Mouse (Mus musculus): ENCODE data around the gene Eef2kmt. TPM values are rescaled to one million over a fixed set of nuclear protein-coding genes. Genes with fewer than 3 reads are reported as not detected.
A peak's percentile ranks its signal among the peaks of the same experiment; 100 is the strongest.
"Not testable (repeated sequence)": the region's sequence is repeated elsewhere in the genome, so short reads cannot be mapped to it uniquely, and the experiment has no call there.

Eef2kmt gene
- total RNA-seq, 2 experiments from 2014 or later: 4.7 TPM

DNA sequence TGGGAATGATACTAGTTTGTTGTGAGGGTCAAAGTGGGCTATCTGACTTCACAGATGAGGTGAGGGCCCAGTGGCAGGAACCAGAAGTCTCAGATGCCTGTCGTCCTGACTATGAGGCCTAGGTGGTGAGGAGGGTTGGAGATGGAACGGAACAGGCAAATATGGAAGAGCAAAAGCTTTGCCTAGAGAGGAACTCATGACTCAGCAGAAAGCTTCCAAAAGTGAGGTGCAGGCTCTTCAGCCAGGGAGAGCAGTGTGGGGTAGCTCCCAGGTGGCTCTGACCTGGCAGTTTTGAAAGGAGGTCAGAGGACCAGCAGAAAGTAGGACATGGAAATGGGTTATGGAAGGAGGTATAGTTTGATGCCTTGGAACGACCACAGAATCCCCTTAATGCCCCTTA lies 4.9 kb downstream of the Eef2kmt start:
- H3K4me3 ChIP-seq: no peak overlapping the region
- TF ChIP-seq CTCF (conservative IDR thresholded peaks at IDR 0.05): no peak
- no peak for DNase-seq (ENCODE audit: low spot score in 2 of 2)
- no peak overlapping the region for H3K27ac ChIP-seq

DNA sequence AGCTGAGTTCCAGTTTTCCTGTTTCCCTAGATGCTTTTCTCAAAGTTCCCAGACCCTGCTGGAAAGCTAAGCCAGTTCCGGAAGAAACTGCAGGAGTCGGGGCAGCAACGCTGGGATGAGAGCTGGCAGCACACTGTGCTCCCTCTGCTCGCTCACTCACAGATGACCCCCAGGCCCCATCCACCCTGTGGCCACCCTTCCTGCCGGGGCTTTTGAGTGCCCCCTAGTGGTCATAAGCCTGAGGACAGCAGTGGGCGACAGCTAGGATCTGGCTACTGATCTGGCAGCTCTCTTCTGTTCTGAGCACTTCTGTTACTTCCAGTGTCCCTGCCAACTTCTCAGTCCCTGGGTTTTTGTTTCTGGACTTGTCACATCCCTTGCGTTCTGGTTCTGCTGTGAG lies 11.4 kb downstream of the Eef2kmt start:
- DNase-seq (ENCODE audit: low spot score in 2 of 2): peak in 1 of 2 experiments; percentile 66
- no peak overlapping the region for H3K27ac ChIP-seq
- no peak overlapping the region for H3K4me3 ChIP-seq
- TF ChIP-seq CTCF (conservative IDR thresholded peaks at IDR 0.05): peak; percentile 92

DNA sequence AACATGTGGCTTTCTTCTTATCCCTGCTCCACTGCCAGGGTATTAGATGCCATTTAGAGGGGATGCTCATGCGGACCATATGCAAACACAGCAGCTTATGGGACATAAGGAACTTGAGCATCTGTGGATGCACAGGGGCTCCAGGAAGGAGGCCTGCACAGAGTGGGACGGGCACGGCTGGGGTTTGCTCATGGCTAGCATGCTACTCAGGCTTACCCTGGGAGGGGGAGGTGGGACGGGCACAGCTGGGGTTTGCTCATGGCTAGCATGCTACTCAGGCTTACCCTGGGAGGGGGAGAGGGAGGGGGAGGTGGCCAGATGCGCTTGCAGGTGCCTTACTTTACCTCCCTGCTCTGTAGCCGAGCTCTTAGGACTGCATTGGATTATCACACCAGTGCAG lies 12.9 kb downstream of the Eef2kmt start:
- no peak for TF ChIP-seq CTCF (conservative IDR thresholded peaks at IDR 0.05)
- no peak overlapping the region for H3K4me3 ChIP-seq
- H3K27ac ChIP-seq: no peak overlapping the region
- no peak for DNase-seq (ENCODE audit: low spot score in 2 of 2)

- no peak for TF ChIP-seq CTCF (conservative IDR thresholded peaks at IDR 0.05)
- H3K4me3 ChIP-seq: no peak overlapping the region
- no peak for DNase-seq (ENCODE audit: low spot score in 2 of 2)
- H3K27ac ChIP-seq: no peak overlapping the region
These were observed 13.4 kb downstream of the Eef2kmt start for GRCm38 (mm10) chr16:5242355-5242754.

- Histone ChIP-seq H3K4me3 (peak within 1 kb of the TSS; percentile 92), H3K27ac (peak within 1 kb of the TSS; percentile 89)
- no peak for TF ChIP-seq CTCF (conservative IDR thresholded peaks at IDR 0.05)
- peak; percentile 95 to 97 for DNase-seq (ENCODE audit: low spot score in 2 of 2)
These were observed 22.1 kb downstream of the Eef2kmt start, which contains the start of gene Alg1 for GRCm38 (mm10) chr16:5233418-5234313. TSS of gene Alg1 (plus strand) at chr16:5233621.

GRCm38 (mm10) chr16:5232982-5233381 lies 22.8 kb downstream of the Eef2kmt start:
- Histone ChIP-seq H3K27ac (peak overlapping the region; percentile 76), H3K4me3 (peak overlapping the region; percentile 92)
- DNase-seq (ENCODE audit: low spot score in 2 of 2): no peak
- TF ChIP-seq CTCF (conservative IDR thresholded peaks at IDR 0.05): no peak

DNA sequence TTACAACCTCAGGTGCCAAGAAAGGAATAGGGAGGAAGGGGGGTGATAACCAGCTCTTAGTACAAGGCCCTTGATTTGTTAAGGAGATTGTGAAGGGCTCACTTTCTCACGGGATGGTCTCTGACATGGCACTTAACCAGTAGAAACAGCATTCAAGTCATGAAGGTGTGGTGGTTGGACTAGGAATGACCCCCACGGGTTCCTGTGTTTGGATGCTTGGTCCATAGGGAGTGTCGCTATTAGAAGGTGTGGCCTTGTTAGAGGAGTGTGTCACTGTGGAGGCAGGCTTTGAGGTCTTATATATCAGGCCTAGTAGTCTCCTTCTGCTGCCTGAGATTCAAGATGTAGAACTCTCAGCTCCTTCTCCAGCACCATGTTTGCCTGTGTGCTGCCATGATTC lies 27.7 kb downstream of the Eef2kmt start:
- not testable (repeated sequence) for DNase-seq (ENCODE audit: low spot score in 2 of 2); H3K27ac ChIP-seq; H3K4me3 ChIP-seq

GRCm38 (mm10) chr16:5227501-5227900 lies 28.3 kb downstream of the Eef2kmt start:
- not testable (repeated sequence) for H3K27ac ChIP-seq; DNase-seq (ENCODE audit: low spot score in 2 of 2); H3K4me3 ChIP-seq

DNA sequence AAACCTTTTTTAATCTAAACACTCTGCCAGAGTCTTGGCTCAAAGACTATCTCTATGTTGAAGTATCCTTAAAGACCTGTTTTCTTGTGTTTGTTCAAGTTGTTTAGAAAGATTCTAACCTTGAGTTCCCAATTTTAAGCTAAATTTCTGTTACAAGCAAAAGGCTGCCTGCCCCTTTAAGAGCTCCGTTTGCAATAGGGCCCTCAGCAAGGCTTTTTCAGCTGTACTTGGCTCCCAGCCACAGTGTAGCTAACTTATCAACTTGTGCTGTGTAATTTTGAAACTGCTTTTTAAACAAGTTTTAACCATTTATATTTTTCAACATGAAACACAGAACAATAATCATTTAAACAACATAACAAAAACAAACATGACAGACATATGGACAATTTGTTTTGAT lies 29.2 kb downstream of the Eef2kmt start:
- H3K27ac ChIP-seq; DNase-seq (ENCODE audit: low spot score in 2 of 2); H3K4me3 ChIP-seq: not testable (repeated sequence)

DNA sequence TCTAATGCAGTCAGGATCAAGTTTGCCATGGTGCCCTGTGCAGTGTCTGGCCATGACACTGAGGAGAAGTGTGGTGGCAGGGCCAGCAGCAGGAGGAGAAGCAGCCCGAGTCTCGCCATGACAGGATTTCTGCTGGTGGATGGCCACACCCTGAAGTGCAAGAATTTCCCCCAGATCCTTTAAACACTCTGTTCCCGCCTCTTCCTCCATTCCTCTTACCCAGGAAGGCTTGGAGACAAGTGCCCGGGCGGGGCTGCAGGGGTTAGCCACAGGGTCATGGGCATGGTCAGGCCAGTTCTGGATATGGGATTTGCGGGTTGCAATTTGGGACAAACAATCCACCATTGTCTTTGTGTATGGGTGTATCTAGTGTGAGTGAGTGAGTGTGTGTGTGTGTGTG lies 33.6 kb downstream of the Eef2kmt start, which contains the start of gene AU021092:
AU021092 (minus strand) TSS at position 160 of the 400 bp plus-strand sequence.
- peak within 1 kb of the TSS; percentile 1; the same call in 1 of the 2 replicates for H3K4me3 ChIP-seq
- TF ChIP-seq CTCF (conservative IDR thresholded peaks at IDR 0.05): no peak
- H3K27ac ChIP-seq: peak within 1 kb of the TSS; percentile 48; the same call in 1 of the 2 replicates
- DNase-seq (ENCODE audit: low spot score in 2 of 2): no peak

DNA sequence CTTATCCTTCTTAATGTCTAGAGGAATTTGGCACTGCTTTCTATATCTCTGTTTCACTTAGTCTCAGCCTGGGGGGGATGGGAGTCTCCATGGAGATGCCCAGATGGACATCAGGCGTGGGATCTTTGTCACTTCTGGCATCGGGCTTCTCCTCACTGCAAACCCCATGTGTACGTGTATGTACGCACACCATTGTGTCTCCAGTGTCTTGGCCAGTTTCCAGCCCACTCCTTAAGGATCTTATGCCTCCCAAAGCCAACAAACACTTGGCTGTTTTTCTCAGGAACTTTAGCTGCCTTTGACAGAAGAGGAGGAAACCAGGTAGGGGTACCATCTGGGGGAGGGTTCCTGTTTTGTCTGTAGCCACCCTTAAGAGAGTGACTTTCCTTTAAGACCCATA lies 34.4 kb downstream of the Eef2kmt start:
- H3K27ac ChIP-seq: peak overlapping the region; percentile 48; the same call in 1 of the 2 replicates
- no peak for TF ChIP-seq CTCF (conservative IDR thresholded peaks at IDR 0.05)
- peak overlapping the region; percentile 1; the same call in 1 of the 2 replicates for H3K4me3 ChIP-seq
- DNase-seq (ENCODE audit: low spot score in 2 of 2): no peak

DNA sequence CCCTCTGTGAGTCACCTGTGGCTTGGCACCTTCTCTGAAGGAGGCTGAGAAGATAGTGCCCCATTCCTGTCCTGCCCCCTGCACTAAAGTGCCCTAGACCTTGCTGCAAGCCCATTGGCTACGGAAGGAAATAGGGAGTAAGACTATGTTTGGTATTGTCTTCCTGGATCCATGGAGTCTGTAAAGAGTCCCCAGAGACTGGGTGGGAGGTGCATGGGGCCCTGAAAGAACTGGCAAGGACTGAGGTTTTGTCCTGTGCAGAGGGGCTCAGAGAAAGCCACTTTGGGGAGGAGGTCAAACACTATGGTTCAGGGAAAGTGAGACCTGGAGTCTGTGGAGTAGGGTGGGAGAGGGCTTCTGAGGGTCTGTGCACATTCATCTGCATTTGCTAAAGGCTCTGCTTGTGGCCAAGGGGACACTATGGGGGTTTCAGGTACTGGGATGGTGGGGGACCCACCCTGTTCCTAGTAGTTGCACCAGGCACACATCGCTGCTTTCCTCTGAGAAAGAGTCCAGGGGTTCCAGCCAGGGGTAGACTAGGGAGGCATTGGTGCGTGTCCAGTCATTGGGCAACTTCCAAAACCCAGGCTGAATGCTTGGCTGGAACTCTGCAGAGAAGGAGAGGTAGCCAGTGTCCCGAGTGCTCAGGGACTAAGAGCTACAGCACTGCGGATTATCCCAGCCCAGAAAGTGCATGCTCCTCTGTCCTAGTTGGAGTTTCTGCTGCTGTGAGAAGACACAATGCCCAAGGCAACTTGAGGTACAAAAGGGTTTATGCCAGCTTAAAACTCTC lies 38.2 kb downstream of the Eef2kmt start:
- TF ChIP-seq CTCF (conservative IDR thresholded peaks at IDR 0.05): no peak
- no peak overlapping the region for H3K27ac ChIP-seq
- no peak overlapping the region for H3K4me3 ChIP-seq
- DNase-seq (ENCODE audit: low spot score in 2 of 2): no peak

DNA sequence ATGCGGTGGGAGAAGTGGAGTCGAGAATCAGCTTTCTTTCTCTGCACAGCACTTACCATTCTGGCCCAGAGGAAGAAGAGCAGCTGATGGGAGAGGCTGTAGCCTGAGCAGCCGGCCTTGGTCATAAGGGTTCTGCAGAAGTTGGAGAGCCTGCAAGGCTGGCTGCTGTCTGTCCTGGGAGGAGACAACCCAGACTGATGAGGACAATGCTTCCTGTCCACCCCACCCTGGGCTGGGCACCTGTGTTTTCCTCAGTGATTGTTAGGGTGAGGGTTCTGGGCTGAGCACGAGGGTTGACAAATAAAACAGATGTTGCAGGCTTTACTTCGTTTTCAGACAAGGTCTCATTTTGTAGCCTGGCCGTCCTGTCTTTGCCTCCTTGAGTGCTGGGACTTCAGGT lies 39.1 kb downstream of the Eef2kmt start:
- no peak for DNase-seq (ENCODE audit: low spot score in 2 of 2)
- no peak for TF ChIP-seq CTCF (conservative IDR thresholded peaks at IDR 0.05)
- H3K4me3 ChIP-seq: no peak overlapping the region

More for the DNA sequence above, 39.1 kb downstream of the Eef2kmt start:
- H3K27ac ChIP-seq: no peak overlapping the region
